Mouse (Mus musculus) left cerebral cortex, adult 8-10 months (tissue): Measurements from ENCODE around the gene Snrnp35. TPM values are rescaled to one million over a fixed set of nuclear protein-coding genes. Genes with fewer than 3 reads are reported as not detected.
"Not testable (repeated sequence)": the region's sequence is repeated elsewhere in the genome, so short reads cannot be mapped to it uniquely, and the experiment has no call there.

Experiments
- DNase-seq, 2 experiments: peaks; one replicate each; pipeline ENCODE4 v3.0.0; 2022; ENCODE audit warnings: low spot score in 2 of 2
- total RNA-seq, 4 experiments: library from RNA; stranded (reverse); gene quantifications; 2 replicates each; pipeline ENCODE4 v1.2.4; 2022

The Snrnp35 gene
- 10 to 100 TPM; 19.0 to 29.8 (median 23.9) TPM for total RNA-seq

DNA sequence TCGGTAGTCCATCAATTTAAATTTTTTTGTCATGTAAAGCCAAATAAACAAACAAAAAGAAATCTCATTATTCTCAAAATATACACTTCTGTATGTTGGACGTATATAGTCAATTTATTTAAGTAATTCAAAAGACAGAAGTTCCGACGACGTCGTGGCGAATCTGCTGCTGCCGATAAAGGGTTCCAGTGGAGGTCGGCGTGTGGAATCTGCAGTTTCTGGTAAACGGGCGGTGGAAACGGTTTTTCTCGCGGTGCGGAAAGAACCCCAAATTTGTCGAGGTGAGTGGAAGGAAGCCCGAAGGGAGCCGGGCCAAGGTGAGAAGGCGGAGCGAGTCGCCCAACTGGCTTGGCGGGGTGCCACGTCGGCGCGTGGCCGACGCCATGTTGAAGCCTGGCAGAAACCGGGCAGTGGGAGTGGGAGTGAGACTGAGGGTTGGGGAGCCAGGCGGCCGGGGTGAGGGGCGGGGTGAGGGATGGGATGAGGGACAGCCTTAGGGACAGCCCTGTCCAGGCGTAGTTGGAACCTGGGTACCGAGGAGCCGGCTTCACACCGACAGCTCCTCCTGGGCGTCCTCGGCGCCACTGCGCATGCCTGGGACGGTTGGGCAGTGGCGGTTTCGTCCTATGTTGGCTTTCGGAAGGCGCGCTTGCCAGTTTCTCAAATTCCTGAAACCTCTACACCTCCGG lies at the start of gene Snrnp35:
Gene Snrnp35, plus strand, starts transcription at position 169 of the 689 bp plus-strand sequence.
- peak; percentile 85 to 86 for DNase-seq

DNA sequence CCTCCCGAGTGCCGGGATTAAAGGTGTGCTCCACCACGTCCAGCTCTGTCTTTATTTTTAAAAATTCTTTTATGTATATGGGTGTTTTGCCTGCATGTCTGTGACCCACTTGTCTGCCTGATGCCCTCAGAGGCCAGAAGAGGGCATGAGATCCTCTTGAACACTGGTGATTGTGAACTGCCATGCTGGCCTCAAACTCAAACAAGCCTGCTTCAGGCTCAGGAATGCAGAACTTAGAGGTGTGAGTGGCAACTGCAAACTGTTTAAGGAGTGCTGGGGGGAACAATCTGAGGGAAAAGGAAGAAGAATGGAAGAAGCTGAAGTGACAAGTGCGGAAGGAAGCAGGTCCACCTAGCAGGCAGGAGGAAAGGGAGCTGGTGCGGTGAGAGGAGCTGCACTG lies 44.7 kb upstream of the Snrnp35 start:
- no peak for DNase-seq

- DNase-seq, result no peak
Measured at GRCm38 (mm10) chr5:124438746-124439145, 44.2 kb upstream of the Snrnp35 start.

DNA sequence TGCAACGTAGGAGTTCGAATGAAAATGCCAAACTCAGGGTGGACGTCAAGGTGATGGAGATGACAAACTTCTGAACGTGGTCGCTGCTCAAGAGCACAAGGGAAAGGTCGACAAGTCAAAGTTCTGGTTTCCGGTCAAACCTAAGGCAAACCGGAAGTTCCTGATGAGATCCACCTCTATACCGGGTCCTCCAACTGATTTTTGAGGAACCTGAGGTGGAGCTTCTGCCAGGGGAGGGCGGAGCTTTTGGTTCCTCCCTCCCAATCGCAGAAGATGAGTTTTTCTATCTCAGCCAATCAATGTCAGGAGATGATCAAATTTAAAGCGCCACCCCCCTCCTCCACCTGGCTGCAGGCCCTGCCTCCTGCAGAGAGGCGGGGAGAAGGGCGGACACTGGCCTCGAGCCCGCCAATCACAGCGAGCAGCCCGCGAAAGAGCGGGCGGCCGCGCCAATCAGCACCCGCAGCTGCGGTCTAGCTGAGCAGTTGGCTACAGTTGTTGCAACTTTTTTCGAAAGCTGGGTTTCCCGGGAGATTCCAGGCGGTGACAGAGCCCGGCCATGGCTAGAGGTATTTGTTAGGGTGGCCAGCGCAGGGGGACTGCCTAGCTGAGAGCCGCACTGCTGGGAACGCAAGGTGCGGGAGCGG lies 43.4 kb upstream of the Snrnp35 start, which contains the start of gene Kmt5a:
Gene Kmt5a, plus strand, starts transcription at position 484 of the 647 bp plus-strand sequence.
- peak; percentile 87 to 96 for DNase-seq

DNA sequence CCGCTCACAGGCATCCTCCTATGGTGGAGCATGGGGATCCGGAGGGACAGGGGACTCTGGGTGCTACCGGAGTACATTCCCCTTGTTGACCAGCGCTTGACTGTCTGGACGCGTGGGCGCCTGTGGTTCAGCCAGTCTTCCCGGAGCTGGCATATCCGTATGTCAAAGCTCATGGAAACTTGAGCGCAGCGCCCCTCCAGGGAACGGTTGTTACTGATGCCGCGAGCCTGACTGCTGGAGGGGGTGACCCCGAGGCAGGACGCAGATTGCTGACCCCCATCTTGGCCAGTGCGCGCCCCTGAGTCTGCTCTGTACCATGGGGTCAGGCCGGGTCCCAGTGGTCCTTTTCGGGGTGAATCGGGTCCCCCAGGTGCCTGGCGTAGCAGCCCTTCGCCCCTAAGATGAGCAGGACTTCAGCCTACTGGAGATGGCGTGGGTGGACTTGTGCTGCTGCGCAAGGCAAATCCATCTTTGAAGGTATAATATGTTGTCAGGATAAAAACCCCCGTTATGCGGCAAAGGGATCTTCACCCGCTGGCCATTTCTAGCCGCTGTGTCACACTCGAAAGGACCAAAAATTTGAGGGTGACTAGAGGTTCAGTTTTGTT lies 42.7 kb upstream of the Snrnp35 start:
- no peak for DNase-seq

DNA sequence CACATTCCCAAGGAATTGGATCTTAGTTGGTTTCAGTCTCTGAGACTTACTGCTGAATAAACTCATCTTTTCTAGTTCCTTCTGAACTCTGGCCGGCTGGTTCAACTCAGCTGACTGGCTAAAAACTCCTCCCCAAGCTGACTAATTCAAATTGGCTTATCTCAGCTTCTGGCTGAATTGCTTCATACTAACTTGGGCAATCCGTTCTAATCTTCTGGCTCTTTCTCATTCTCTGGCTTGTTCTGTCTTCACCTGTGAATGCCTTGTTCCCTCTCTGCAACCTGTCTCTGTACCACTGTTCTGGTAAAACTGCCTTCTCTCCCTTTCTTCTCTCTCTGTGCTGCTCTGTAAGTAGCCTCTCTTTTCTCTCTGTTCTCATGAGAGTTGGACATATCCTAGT lies 40.3 kb upstream of the Snrnp35 start:
- no peak for DNase-seq

- DNase-seq, result no peak
Measured at GRCm38 (mm10) chr5:124444208-124444607, 38.7 kb upstream of the Snrnp35 start.

- DNase-seq, result no peak
Measured at GRCm38 (mm10) chr5:124444661-124445561, 38.0 kb upstream of the Snrnp35 start.

DNA sequence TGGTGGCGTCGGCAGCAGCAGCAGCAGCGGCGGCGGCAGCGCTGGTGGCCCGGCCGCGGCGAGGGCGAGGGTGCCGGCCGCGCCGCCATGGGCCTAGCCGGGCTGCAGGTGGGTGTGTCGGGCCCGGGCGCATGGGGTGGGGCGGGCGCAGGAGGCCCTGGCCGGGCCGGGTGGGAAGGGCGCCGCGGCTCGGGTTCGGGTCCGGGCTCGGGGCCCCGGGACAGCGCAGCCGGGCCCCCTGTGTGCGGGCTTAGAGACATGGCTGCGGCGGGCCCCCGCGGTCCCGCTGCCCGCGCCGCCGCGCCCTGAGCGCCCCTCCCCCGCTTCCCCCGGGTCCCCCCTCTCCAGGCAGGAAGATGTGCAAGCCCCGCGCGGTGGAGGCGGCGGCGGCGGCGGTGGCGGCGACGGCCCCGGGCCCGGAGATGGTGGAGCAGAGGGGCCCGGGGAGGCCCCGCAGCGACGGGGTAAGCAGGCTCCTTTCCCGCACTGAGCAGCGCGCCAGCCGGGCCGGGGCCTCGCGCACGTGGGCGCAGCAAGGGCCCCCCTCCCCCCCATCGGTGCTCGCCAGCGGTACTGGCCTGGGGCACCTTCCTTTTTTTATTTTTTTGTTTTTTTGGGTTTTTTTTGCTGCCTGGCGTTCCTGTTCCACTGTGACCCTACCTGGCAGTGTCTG lies 37.2 kb upstream of the Snrnp35 start:
- no peak for DNase-seq

DNA sequence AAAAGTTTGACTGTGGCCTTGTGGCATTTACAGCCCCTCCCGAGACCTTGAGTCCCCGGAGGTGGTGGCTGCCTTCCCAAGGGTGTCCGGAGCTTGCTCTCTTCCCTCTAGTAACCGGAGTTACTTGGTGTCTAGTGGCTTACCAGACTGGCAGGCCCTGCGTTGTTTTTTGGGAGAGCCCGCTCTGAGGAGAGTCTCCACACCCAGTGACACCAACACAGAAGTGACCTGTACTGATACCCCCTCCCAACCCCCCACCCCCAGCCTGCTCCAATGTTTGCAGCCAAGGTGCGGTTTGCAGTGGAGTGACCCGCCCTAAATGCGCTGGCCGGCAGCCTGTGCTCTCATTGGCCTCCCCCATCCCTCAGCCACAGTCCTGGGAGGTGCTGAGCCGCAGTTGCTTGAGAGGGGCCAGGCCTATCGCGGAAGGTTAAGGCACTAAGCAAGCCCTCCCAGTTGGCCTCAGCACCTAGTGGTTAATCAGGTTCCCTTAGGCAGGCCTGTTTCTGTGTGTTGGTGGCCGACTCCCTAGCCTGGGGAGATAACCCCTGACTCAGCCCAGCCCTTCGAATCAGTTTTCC lies 36.5 kb upstream of the Snrnp35 start:
- DNase-seq, result no peak

DNA sequence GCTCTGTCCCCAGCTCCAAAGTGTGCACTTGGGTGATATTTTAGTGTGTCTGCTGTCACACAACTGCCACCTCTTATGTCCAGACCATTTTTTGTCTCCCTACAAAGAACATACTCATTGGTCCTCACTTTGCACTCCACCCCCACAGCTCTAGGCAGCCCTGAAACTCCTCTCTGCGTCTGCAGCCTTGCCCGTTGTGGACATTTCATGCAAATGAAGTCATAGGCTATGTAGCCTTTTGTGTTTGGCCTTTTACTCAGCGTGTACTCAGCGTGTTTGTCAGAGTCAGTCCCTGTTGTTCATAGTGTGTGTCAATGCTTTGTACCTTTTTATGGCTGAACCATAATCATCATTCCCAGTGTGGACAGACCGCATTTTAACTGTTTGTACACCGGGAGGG lies 33.4 kb upstream of the Snrnp35 start:
- DNase-seq, result no peak

DNA sequence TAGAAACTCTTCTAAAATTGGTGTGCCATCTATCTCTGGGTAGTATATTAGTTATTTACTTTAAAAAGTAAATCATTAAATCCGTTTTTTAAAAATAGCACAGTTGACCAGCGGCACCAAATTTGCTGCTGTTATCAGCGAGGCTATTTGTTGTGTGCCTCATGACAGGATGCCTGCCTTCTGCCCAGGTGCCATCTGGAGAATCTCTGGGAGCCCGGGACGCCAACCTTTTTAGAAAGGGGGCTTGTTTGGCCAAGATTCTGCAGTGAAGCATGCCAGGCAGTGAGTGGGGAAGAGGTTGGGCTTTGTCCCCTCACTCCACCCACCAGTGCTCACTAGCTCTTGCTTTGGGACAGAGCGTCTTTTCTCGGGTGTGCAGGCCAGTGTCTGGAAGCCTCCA lies 32.9 kb upstream of the Snrnp35 start:
- no peak for DNase-seq

DNA sequence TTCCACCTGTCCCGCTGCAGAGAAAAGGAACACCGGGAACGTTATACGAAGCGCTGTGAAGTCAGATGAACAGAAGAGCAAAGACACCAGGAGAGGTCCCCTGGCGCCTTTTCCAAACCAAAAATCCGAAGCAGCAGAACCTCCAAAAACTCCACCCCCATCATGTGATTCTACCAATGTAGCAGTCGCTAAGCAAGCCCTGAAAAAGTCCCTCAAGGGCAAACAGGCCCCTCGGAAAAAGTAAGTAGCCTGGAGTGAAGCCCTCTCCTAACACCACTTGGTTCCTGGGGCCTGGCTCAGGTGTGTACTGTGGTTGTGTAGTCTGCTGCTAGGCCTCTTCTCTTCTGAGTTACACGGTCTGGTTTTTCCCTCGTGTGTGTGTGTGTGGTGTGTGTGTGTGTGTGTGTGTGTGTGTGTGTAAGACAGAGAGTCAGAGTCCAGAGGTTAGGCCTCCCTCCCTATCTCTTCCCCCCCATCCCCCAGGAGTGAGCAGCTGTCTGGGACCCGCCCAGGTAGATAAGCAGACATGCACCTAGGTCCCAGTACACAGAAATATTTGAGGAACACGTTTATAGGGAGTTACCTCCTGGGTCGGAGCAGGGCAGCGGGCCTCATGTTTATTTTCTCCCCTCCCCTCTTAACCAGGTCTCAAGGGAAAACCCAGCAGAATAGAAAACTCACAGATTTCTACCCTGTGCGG lies 32.1 kb upstream of the Snrnp35 start:
- no peak for DNase-seq

- no peak for DNase-seq
Measured at GRCm38 (mm10) chr5:124452494-124453228, 30.3 kb upstream of the Snrnp35 start.

DNA sequence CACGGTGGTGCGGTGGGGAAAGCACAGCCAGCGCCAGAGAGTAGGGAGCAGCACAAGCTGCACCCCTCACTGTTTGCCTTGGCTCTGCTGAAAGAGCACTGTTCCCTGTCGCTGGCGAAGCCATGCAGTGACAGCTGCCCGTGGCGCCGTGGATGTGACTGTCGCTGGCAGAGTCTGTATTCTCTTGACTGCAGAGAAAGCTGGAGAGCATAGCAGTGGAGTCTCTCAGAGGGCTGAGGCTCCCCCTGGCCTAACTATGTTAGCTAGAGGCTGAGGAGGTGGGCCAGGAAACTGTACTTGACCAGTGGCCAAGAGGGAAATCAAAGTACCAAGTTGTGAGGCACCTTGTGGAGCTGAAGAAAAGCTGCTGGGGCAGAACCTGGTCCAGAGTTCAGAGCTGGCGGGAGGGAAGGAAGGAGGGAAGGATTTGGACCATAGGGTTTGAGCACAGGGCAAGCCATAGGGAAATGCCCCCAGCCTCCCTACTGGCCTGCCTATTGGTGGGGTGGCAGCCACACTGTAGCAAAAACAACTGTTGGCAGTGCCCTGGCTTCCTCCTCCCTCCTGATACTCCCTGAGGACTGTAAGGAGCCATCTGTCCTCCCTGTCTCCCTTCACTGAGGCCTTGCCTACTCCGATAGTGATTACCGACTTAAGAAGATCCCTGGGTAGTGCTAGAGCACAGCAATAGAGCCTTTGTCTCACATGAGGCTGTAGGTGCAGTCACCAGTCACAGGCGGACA lies 29.4 kb upstream of the Snrnp35 start:
- DNase-seq, result no peak

DNA sequence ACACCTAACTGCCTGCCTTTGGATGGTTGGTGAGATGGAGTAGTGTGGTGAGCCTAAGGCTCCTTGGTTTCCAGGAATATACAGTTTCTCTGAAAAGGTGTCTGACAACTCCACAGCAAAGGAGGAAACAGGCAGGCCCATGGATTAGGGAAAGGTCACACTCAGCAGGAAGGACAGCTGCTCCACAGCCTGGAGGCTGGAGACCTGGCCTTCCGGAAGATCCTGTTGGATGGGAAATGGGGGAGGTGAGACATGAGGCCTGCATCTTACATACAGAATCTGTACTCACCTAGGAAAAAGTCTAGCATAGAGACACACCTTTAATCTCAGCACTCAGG lies 28.9 kb upstream of the Snrnp35 start:
- no peak for DNase-seq

DNA sequence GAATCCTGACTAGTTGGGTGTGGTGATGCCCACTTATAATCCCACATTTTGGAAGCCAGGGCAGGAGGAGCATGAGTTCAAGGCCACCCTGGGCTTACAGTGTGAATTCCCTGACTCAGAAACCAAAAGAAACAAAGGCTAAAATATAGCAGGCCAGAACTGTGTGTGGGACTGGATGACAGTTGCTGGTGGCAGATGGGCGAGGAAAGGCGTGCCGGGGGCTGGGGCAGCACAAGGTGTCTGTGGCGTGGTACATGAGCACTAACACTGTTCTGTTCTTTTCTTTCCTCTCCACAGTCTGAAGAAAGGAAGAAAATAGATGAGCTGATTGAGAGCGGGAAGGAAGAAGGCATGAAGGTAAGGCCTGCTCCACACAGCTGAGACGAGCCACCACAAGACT lies 26.2 kb upstream of the Snrnp35 start:
- DNase-seq, result no peak

DNA sequence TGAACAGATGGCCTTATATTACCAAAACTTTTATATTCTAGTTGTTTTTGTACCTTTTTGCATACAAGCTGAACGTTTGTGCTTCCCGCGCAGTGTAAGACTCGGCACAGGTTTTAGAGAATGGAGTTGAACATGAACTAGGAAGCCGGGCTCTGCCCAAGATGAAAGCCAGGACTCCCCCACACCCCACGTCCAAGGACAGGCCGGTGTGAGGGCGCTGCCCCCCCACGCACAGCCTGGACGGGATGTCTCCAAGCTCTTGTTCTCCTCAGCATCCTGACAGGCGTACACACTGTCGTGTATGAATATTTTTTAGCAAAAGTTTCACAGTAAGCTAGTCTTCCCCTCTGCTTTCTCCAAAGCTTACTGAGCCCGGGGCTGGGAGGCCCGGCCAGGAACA lies 22.0 kb upstream of the Snrnp35 start:
- DNase-seq, result not testable (repeated sequence)
